Mouse (Mus musculus): Measurements from ENCODE around the gene Mmp11.

The Mmp11 gene

DNA sequence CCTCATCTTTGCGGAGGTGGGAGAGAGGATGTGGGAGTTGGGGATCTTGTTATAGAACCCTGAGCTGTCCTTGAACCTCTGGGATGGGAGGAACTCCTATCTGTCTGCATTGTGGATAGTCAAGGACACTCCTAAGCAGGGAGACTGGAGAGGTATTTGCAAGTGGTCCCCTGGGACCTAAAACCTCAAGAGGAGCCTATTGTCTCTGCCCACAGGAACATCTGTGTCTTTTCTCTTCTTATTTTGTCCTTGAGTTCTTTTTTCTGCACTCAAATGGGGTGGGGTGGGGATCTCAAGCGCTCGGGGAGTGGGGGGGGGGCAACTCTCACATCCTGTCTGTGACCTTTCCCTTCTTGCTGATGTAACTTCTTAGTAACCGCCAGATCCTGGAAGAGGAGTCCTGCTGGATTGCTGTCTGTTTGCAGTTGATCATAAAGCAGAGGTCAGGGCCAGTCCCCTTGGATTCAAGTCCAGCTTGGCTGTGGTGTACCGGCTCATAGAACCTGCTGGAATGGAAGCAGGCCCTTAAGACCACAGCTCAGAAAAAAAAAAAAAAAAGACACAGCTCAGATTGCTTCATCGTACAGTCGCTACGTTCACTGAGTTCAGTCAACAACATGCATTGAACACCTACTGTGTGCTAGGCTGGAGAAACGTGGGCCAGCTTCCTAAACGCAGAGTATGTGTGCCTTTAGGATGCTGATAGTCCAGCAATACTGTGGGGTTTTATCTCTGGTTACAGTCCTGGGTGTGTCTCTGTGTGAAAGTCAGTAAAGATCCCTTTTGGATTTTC, 1.8 kb upstream of the Mmp11 start:
- no peak for DNase-seq (ENCODE audit: low spot score)

DNA sequence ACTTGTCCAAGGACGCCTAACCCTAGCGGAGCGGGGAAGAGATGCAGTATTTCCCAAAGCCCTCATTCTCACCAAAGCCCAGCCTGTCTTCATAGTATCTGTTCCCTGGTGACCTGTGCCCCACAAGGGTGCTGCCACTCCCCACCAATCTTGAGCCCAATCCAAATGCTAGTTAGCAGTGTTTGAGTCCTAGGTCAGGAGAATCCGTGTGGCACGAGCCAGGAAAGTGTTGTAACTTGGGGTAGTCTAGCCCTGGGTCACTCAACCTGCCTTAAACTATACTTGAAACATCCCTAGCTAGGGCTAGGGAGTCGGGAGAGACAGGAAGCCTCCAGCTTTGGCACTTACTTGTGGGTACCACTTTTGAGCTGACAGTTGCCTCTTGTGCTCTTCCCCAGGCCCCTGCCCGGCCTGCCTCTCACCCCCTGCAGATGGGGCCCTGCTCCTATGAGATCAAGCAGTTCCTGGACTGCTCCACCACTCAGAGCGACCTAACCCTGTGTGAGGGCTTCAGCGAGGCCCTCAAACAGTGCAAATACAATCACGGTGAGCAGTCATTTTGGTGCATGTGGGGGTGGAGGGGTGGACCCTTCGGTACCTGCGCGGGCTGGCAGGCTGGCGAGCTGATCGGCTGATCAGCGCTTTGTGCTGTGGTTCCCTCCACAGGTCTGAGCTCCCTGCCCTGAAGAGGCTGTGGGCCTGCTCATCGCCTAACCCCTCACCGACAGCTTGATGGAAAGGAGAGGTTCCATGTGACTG, 792 bp upstream of the Mmp11 start:
- no peak for DNase-seq (ENCODE audit: low spot score)

- DNase-seq (ENCODE audit: low spot score), result no peak
Measured at GRCm38 (mm10) chr10:75934991-75935390, 1.3 kb downstream of the Mmp11 start.

DNA sequence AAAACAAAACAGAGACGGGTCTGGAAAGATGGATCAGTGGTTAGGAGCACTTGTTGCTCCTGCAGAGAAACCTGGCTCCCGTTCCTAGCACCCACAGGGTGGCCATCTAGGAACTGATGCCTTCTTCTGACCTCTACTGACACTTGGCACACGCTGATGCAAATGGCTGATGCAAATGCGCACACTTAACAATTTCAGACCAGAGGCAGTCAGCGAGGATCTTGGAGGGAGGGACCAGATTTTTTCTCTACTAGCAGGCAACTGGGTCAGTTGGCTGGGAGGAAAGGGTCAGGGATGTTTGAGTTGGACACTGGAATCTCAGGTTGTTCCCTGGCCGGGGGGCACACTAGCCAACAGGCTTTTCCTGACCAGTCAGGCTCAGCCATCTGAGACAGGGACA, 3.4 kb downstream of the Mmp11 start, which contains the start of gene Chchd10:
Gene Chchd10 (plus strand): TSS at position 240 of the 400 bp plus-strand sequence.
- no peak for DNase-seq (ENCODE audit: low spot score)

- peak; percentile 60 for DNase-seq (ENCODE audit: low spot score)
Measured at GRCm38 (mm10) chr10:75932081-75932678, 4.1 kb downstream of the Mmp11 start.

DNA sequence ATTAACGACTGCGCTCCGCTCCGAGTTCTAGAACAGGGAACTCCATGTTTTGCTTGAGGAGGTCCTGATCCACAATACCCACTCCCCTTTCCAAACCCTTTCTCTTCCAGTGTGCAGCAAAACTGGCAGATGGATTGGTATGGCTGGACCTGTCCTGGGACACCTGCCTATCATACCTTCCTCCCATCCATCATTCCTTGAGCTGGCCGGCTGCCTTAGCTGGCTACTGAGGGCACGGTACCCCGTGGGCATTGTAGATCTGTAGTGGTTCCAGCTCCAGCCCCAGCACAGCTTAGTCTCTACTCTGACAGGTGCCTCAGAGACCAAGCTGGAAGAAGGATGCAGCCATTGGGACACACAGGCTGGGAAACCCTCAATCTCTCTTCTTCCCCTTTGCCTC, 5.0 kb downstream of the Mmp11 start:
- no peak for DNase-seq (ENCODE audit: low spot score)

GRCm38 (mm10) chr10:75930304-75930703, 6.0 kb downstream of the Mmp11 start:
- no peak for DNase-seq (ENCODE audit: low spot score)

- no peak for DNase-seq (ENCODE audit: low spot score)
Measured at GRCm38 (mm10) chr10:75926396-75926795, 9.9 kb downstream of the Mmp11 start.

GRCm38 (mm10) chr10:75924324-75924723, 12.0 kb downstream of the Mmp11 start:
- no peak for DNase-seq (ENCODE audit: low spot score)

DNA sequence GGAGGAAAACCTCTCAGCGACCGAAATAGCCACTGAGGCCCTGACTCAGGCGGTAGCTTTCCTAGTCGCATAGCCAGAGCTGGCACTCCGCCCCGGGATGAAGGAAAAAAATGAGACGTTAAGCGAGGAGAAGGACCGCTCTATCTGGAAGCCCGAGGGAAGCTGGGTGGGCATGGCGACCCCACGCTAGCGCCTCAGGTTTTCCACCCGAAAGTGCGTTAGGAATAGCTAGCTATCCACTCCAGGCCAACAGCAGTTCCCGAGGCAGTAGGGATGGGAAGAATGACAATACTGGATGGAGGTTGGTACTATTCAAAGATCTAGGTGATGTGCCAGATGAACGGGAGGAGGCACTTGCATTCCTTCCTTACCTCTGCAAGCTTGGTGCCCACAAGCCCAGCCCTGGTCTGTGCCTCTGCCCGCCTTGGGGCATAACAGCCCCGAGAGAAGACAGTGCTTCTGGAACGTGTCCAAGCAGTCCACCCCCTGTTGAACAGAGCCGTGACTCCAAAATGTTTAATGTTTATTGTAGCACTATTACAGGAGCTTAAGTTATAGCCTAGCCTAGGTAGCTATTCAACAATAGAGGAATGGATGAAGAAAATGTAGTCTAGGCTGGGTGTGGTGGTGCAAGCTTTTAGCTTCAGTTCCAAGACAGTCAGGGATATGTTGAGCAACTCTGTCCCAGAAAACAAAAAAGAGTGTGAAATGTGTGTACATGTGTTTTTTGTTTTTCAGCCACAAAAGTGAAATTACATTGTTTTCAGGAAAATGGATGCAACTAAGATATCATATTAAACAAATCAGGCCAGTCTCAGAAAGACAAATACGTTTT, 14.4 kb downstream of the Mmp11 start:
- DNase-seq (ENCODE audit: low spot score), result no peak

GRCm38 (mm10) chr10:75921026-75921725, 15.1 kb downstream of the Mmp11 start, which contains the start of gene Smarcb1:
Gene Smarcb1, minus strand, starts transcription at chr10:75921617.
- peak; percentile 91 for DNase-seq (ENCODE audit: low spot score)

DNA sequence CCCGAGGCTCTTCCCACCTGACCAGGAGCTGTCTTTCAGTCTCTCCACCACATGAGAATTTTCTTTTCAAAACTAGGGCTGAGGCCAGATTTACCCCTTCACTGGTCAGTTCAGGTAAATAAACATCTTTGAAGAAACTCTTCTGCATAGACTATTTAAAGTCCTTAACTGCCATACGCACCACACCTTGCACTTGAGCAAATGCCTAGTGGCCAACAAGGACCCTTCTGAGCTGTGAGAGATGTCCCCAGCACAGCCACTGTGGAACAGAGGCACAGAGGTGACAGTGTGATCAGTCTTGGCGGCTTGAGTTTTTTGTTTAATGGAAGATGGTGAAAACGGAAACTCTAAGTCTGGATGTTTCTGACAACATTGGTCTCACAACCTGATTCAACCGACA, 17.3 kb downstream of the Mmp11 start:
- no peak for DNase-seq (ENCODE audit: low spot score)

- DNase-seq (ENCODE audit: low spot score), result no peak
Measured at GRCm38 (mm10) chr10:75916840-75917239, 19.5 kb downstream of the Mmp11 start.

DNA sequence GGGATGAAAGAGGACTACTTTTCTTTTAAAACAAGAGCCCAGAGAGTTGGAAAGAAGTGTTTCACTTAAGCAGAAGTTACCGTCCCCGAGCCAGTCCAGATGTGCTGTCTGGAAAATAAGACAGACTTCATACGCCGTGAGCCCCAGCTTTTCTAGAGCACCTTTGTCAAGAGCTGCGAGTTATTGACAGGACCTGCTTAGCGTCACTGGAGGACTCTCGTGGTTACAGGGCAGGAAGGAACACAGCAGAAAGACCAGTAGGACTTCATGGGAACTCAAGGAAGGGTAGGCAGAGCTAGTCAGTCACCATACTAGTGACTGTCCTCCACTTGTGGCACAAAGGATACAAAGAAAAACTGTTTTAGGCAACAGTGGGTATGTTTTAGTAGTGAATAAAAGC, 20.7 kb downstream of the Mmp11 start:
- DNase-seq (ENCODE audit: low spot score), result no peak

DNA sequence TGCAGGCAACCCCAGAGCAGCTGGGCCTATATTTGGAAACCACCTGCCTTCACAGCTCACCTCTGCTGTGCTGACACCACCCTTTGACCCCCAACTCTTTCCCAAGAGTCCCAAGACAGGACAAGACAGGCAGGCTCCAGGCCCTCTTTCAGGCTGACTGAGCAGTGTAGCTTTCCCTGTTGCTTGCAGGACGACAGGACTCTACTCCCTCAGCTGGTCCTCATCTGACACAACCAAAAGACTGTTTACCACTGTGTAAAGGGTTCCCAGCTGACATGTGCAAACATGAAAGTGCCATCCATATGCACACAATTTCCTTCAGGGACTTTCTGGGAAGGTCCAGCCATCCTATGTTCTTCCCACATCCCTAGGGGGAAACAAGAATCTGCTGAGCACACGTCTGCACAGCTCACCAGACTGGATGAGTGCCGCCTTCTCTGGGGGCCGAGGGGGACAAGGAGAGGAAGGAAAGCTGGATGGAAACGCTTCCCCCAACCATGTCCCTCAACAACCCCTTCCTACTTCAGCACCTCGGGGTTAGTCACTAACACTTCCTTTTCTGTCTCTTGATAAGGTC, 23.2 kb downstream of the Mmp11 start:
- DNase-seq (ENCODE audit: low spot score), result no peak

- no peak for DNase-seq (ENCODE audit: low spot score)
Measured at GRCm38 (mm10) chr10:75910698-75911097, 25.6 kb downstream of the Mmp11 start.

DNA sequence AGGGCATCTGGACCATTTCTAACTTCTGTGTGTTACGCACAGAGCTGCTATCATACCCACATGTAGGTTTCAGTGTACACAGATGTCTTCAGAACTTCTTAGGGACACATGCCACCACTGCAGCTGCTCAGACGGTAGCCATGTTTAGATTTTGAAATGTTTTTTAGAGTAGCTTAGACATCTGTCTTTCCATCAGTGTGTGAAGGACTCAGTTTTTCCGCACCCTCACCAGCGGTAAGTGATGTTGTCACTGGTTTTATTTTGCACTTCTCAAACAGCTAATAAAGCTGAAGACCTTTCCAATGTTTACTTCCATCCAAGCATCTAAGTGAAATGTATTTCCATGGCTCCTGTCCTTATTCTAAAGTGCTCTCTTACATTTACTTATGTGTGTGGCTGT, 29.4 kb downstream of the Mmp11 start:
- no peak for DNase-seq (ENCODE audit: low spot score)

DNA sequence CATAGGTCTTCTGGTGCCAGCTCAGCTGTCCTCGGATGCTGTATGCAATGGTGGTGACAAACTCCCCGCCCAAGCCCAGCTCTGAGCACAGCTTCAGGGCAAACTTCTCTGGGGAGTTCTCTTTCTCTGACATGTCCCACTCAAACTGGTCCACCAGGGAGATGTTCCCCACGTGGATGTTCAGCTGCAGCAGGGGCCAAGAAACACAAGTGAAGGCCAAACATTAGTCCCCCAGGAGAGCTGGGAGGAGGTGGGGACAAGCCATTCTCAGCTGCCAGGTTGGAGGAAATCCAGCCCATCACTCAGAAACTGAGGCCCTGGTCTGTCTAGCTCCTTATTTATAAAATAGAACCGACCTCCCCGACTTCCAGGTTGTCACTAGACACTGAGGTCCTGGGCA, 31.9 kb downstream of the Mmp11 start:
- DNase-seq (ENCODE audit: low spot score), result no peak

GRCm38 (mm10) chr10:75898846-75899245, 37.5 kb downstream of the Mmp11 start:
- DNase-seq (ENCODE audit: low spot score), result no peak

- DNase-seq (ENCODE audit: low spot score), result no peak
Measured at GRCm38 (mm10) chr10:75898039-75898564, 38.2 kb downstream of the Mmp11 start.

GRCm38 (mm10) chr10:75897373-75897772, 38.9 kb downstream of the Mmp11 start:
- peak; percentile 42 for DNase-seq (ENCODE audit: low spot score)

Data from ovary, postnatal 10 days (tissue).